Mouse (Mus musculus) erythroblast, embryonic 14.5 days (primary cell): ENCODE results near the gene Prkcb.

Experiments
- GATA1 ChIP-seq: IDR thresholded peaks from 2 replicates; pipeline ENCODE4 v1.6.1; 2012; ENCODE audit warnings: low read length, inconsistent platforms, mixed read lengths
- TAL1 ChIP-seq: IDR thresholded peaks from 3 replicates; pipeline ENCODE4 v1.6.1; 2012; ENCODE audit warnings: low read length, inconsistent platforms, mixed read lengths

DNA sequence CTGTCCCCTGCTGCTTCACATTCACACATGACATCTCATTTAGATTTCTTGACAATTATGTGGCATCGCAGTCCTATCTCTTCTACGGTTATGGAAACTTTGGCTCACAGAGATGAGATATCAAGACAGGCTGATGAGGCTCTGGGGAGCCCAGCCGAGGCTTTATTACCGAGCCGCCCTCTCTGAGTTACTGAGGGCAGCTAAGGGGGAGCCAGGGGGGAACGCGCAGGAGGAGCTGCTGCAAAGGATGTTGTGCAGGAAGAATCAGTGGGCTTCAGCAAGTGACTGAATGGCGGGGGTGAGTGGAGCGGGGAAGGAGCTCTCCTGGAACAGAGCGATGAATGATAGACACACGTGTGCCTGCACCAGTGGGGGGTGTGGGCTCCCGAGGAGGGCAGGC is 127.4 kb downstream of the Prkcb start:
- TF ChIP-seq GATA1, result no peak
- TF ChIP-seq TAL1, result no peak
